Mouse (Mus musculus): ENCODE data around the gene Apom.

- TF ChIP-seq CTCF (IDR thresholded peaks at IDR 0.05; ENCODE audit: extremely low read depth, insufficient read depth, insufficient read length, insufficient replicate concordance): no peak
- no peak for TF ChIP-seq POLR2A (IDR thresholded peaks at IDR 0.05; ENCODE audit: low read depth, low read length)
Measured at GRCm38 (mm10) chr17:35106522-35106921, 25.3 kb downstream of the Apom start.

All from spleen, adult 2 months (tissue).